Mouse (Mus musculus): ENCODE data around the gene Rbms1. TPM values are rescaled to one million over a fixed set of nuclear protein-coding genes. Genes with fewer than 3 reads are reported as not detected.
A peak's percentile ranks its signal among the peaks of the same experiment; 100 is the strongest.

The Rbms1 gene
- total RNA-seq, 4 experiments from 2014 or later, result 10.2 to 19.1 (median 16.0) TPM

GRCm38 (mm10) chr2:60766420-60766819 is 196.6 kb downstream of the Rbms1 start:
- DNase-seq (ENCODE audit: low spot score in 2 of 2), result no peak

DNA sequence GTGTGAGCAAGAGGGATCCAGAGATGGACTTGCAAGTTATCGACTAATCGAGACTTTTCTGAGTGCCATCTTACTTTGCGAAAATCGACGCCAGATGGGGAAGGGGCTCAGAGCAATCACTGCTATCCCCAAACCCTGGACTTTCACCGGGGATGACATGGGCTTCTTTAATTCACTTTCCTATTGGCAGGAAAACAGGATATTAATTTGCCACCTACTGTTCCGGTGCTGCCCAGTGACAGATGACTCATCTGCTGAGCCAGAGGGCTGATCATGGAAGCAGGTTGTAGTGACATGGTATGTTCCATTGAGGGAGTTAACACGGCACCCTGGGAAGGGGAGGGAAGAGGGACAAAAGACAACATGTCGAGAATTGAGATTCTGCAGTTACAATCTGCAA is 206.8 kb downstream of the Rbms1 start:
- no peak for DNase-seq (ENCODE audit: low spot score in 2 of 2)

GRCm38 (mm10) chr2:60755101-60755500 is 207.9 kb downstream of the Rbms1 start:
- DNase-seq (ENCODE audit: low spot score in 2 of 2), result no peak

- DNase-seq (ENCODE audit: low spot score in 2 of 2), result no peak
These were observed 211.7 kb downstream of the Rbms1 start for GRCm38 (mm10) chr2:60751274-60751673.

GRCm38 (mm10) chr2:60750591-60750990 is 212.4 kb downstream of the Rbms1 start:
- no peak for DNase-seq (ENCODE audit: low spot score in 2 of 2)

DNA sequence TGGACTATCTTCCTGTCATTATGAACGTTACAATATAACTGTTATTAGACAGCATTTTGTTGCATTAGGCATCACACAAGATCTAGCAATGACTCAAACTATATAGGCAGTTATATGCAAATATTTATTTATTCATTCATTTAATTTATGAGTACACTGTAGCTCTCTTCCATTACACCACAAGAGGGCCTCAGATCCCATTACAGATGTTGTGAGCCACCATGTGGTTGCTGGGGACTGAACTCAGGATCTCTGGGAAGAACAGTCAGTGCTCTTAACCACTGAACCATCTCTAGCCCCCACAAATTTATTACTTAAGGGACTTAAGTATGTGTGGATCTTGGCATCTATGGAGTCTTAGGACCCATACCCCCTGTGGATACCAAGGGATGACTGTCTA is 214.4 kb downstream of the Rbms1 start:
- no peak for DNase-seq (ENCODE audit: low spot score in 2 of 2)

GRCm38 (mm10) chr2:60747590-60747989 is 215.4 kb downstream of the Rbms1 start:
- peak; percentile 22 to 59 for DNase-seq (ENCODE audit: low spot score in 2 of 2)

- no peak for DNase-seq (ENCODE audit: low spot score in 2 of 2)
These were observed 218.3 kb downstream of the Rbms1 start for GRCm38 (mm10) chr2:60744674-60745073.

DNA sequence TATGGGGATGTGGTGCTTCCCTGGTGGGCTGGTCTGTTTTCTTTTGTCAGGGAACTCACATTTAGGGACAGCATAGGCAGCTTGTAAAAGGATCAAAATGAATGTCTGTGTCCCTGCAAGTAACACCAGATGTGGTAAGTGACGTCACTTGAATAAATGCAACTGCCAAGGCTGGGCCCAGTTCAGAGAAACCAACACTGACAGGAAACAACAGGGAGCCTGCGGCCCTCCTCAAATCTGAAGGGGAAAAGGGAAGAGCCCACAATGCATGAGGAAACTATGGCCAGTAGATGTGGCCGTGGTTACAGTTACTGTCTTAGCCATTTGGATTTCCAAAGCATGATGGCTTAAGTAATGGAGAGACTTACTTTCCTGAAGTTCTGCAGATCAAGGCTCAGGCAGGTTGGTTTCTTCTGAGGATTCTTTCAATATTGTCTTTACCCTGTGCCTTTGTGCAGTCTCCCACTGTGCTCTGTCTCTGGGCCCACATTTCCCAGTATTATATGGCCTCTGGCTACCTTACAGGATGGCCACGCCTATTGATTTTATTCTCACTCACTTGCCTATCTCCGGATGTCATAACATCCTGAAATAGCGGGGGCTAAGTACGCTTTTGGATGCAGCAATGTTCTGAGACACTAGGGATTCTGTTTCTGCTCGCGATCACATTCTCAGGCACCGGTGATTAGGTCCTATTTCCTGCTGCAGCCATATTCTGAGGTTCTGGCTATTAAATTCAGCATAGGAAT is 223.4 kb downstream of the Rbms1 start:
- no peak for DNase-seq (ENCODE audit: low spot score in 2 of 2)

DNA sequence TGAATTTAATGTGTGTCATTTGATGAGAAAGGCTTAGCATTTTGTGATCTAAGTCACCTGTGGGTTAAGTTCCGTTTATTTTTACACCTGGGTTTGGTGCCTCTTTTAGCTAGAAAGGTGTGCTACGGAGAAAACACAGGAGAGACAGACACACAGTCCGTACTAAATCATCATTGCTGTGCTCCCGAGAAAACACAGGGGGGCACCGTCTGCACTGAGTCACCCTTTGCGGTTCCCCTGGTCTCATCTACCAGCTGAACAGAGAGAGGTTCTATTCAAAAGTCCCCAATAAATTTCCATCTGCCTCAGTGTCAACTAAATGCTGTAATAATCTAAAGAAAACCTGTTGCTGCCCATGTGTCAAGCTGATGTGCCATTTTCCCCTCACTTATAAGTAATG is 232.1 kb downstream of the Rbms1 start:
- no peak for DNase-seq (ENCODE audit: low spot score in 2 of 2)

DNA sequence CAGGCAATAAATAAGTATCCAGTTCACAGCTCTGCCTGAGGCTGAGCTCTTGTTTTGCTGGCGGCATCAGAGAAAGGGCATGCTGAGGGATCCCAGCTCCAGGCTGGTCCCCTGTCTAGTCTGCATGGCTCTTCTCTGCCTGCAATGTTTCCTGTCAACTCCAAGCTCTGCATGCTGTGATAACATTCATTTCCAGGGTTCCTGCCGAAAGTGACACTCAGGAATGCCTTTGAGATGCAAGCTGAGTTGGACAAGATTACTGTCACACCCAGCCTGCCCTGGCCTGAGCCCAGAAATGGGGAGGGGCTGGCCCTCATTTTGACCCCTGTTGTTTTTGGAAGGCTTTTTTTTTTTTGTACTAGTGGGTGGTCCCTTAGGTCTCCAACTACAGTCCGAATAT is 233.0 kb downstream of the Rbms1 start:
- DNase-seq (ENCODE audit: low spot score in 2 of 2), result peak in 1 of 2 experiments; percentile 33

DNA sequence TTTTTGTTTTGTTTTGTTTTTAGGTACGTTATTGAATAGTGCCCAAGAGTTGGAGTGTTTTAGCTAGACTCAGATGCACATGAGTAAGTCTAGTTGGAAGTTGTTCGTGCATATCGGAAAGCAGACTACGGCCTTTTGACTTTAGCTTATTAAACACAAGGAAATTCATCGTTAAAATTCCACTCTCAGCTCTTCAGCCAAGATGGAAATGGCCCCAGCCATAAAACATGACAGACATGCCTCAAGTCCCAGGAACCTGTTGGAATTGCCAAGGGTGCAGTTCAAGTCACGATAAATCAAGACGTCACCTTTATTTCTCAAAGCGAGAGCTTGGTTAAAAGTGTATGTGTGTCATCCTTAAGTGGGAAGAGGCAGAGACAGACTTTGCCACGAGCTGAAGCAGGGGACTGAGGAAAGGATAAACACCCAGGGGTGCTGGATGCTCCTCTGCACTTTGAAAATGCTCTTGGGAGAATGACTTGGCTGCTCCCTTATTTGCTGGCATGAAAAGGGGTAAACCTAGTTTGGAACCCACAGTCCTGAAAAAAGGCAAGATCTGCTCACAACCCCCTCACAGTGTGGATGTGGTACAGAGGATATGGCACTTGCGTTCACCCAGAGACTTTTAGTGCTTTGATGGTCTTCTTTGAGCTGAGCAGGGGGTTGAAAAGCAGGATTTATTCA is 233.9 kb downstream of the Rbms1 start:
- no peak for DNase-seq (ENCODE audit: low spot score in 2 of 2)

DNA sequence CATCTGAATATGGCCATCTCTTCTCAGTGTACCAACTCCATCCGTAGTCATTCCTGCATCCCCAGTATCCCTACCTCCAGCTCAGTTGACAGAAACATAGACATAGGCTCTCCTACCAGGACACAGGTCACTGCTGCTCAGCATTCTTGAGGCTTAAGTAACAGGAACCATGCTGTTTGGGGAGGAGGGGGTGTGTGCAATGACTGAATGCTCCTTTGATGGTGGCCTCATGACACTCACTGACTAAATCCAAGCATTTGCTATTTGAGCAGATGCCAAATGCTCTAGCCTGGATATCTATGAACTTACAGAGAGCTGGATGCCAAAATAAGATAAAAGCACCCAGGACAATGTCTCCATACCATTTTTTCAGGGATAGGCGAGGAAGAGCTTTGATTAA is 238.3 kb downstream of the Rbms1 start:
- no peak for DNase-seq (ENCODE audit: low spot score in 2 of 2)

GRCm38 (mm10) chr2:60722967-60723366 is 240.0 kb downstream of the Rbms1 start:
- DNase-seq (ENCODE audit: low spot score in 2 of 2), result peak in 1 of 2 experiments; percentile 46

GRCm38 (mm10) chr2:60722514-60722913 is 240.5 kb downstream of the Rbms1 start, which contains the start of gene Itgb6:
Itgb6 (minus strand) TSS chr2:60722643.
- DNase-seq (ENCODE audit: low spot score in 2 of 2), result peak; percentile 76 to 87

DNA sequence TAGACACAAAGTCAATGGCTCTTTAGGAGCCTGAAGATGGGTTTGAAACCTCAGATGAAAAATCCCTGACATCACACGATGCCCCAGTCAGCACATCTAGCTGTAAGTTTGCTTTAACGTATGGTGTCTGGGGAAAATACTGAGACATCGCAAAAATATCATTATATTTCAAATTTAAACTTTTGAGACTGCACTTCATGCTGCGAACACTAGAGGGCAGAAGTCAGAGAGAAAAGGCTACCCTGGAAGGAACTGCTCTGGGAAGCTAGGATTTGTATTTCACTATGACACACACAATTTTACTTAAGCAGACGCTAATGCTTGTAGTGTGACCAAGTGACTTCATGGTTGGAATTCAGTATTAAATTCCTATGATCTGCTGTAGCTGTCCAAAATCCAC is 242.1 kb downstream of the Rbms1 start:
- no peak for DNase-seq (ENCODE audit: low spot score in 2 of 2)

DNA sequence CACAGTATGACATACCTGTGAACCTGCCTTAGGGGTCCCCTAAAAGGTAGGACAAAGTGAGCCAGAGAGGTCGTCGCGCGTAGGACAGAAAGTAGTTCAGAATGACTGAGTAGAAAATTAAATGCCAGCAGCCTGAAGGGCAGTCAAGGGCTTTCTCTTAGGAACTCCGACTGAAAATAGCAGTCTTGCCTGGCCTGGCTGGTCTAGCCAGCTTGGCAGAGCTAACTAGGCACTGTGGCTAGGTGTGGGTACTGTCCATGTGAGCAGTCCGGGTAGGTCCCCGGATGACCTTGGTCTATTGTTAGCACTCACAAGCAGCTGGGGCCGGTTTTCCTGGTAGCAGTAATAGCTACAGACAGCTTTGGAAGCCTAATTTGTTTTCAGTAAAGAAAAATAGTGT is 242.8 kb downstream of the Rbms1 start:
- DNase-seq (ENCODE audit: low spot score in 2 of 2), result peak; percentile 70 to 86

DNA sequence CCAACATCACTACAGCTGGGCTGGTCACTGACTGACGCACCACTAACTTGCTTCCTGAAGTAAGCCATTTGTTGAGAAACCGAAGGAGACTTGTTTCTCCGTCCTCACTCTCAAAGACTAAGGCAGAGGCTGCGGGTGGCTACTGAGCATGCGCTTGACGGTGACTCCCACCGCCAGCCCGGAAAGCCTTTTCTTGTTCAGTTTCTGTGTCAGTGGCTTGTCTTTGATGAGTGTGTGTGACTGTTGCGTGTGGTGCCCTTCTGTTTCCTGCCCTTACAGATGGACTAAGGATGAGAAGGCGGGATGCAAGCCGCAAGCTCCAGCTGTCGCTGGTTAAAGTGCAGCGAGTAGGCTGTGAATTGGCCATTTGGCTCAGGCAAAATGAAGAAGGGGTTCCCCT is 245.6 kb downstream of the Rbms1 start:
- no peak for DNase-seq (ENCODE audit: low spot score in 2 of 2)

DNA sequence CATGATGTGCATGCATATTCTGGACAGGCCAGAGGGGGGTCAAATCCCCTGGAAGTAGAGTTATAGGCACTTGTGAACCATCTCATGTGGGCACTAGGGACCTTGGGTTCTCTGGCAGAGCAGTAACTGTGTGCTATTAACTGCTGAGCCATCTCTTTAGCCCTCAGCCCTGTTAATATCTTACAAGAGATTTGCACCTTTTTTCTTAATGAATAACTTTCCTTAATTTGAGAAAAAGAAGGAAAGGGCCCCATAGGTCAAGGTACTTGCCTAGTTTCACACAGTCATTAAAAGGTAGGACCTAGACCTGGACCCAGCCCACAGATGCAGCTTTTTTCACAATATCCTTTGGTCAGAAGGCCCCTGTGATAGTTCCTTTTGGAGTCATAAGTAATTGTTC is 246.4 kb downstream of the Rbms1 start:
- no peak for DNase-seq (ENCODE audit: low spot score in 2 of 2)

DNA sequence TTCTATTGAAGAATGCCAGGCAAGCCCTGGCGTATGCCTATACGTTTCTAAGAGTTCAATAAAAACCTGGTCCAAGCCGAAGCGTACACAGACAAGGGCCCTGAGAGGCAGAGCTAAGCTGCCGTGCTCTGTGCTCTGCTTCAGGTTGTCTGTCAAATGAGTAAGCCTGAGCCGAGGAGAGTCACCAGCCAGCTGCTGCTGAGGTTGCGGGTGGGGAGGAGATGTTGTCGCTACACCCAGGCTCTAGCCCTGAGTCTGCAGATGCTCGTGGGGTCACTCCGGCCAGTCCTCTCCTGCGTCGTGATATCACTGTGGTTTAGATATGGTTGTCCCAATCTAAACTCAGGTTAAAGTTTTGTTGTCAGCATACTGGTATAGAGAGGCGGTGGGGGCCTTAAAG is 247.2 kb downstream of the Rbms1 start:
- DNase-seq (ENCODE audit: low spot score in 2 of 2), result no peak

DNA sequence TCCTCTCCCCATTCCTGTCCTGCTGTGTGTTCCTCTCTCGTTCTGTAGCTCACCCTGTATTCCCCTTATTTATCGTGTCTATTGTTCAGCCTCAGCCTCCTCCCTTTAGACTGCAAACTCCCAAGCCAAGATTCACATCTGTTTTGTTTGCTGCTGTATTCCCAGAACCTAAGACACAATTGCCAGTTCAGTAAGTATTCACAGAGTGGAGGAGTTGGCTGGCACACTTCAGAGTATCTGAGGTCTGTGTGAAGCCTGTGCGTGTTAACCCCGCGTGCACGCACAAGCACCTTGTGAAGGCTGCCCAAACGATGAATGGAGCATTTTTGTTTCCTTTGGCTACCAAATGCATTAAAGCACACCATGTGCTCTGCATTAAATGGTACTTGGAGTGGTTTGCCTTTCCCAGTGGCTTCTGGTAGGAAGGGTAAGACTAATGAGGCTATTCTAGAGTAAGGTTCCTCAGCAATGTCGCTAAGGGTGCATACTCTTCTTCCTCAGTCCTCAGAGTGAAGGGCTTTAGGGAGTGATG is 248.0 kb downstream of the Rbms1 start:
- DNase-seq (ENCODE audit: low spot score in 2 of 2), result no peak

DNA sequence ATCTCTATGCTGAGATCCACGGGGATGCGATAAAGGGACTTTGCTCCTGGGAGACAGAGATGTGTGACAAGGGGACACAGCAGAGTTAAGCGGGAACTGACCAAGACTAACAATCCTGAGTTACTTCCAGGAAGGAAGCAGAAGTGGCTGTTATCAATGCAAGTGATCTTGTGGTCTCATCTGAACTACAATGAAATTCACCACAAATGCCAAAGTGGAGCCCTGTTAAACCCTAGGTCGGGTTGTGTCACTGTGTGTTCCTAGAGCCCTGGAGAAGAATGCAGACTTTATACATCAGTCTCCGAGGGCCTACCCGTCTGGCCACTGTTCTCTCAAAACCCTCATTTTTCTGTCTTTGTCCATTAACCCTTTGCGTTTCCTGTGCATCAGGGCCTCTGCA is 248.5 kb downstream of the Rbms1 start:
- no peak for DNase-seq (ENCODE audit: low spot score in 2 of 2)

DNA sequence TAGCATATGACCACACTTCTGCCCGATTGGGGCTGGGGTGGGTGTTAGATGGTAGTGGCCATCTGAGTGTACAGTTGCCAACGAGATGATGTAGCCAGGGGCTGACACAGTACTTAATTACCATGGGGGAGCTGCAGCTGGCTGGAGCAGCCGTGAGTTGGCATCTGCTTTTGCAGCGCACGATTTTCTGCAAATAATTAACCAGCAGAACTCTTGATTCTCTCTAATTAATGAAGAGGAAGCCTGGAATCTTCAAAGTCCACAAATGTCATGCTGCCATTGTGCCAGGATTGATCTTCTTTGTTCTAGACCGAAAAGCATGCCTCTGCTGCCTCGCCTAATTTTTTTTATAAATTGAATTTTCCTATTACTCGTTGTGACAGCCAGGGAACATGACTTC is 249.1 kb downstream of the Rbms1 start:
- no peak for DNase-seq (ENCODE audit: low spot score in 2 of 2)
